ENCODE assay signal across 23 mouse cellular contexts in genomic region chr12:54620042-54620705, GRCm38 (mm10). TPM values are rescaled to one million over a fixed set of nuclear protein-coding genes. Genes with fewer than 3 reads are reported as not detected.
DNase-seq lines count a peak whose midpoint lies in the region; ATAC-seq and TF ChIP-seq lines count a peak whose summit lies in the region.
"Had no signal": no experiment of that assay in that cellular context is flagged by ENCODE, and none has a peak within 500 bp of the region (broad histone marks: within the 10 kb centered on the region; RNA-seq: fewer than 3 reads in every experiment).

No protein-coding gene starts in this region.

- H3K4me3 ChIP-seq in heart, embryonic 12.5 days = no peak overlapping the region
- no peak overlapping the region for H3K4me3 ChIP-seq in limb, embryonic 15.5 days
- H3K4me3 ChIP-seq in intestine, embryonic 15.5 days (replicated peaks) = no peak overlapping the region
- H3K4me3 ChIP-seq: embryonic facial prominence, embryonic 10.5 days; erythroblast, embryonic 14.5 days; forebrain, embryonic 10.5 days; gastrocnemius, adult 2 months; heart, embryonic 10.5 days; heart, embryonic 15.5 days; hindbrain, embryonic 13.5 days had no signal

- H3K9me3 ChIP-seq in heart, embryonic 12.5 days (replicated peaks) = peaks cover 8% of the 10 kb centered on the region
- H3K9me3 ChIP-seq in limb, embryonic 15.5 days = no peaks in the 10 kb centered on the region
- no peaks in the 10 kb centered on the region for H3K9me3 ChIP-seq in intestine, embryonic 15.5 days
- H3K9me3 ChIP-seq: embryonic facial prominence, embryonic 10.5 days; forebrain, embryonic 10.5 days; heart, embryonic 10.5 days; heart, embryonic 15.5 days; hindbrain, embryonic 13.5 days had no signal

- CTCF ChIA-PET in Patski (lab: Charles Lee) = no interaction called here

- no peaks in the 10 kb centered on the region for H3K4me1 ChIP-seq in heart, embryonic 12.5 days (replicated peaks)
- H3K4me1 ChIP-seq in limb, embryonic 15.5 days = no peaks in the 10 kb centered on the region
- H3K4me1 ChIP-seq in intestine, embryonic 15.5 days (replicated peaks) = no peaks in the 10 kb centered on the region
- H3K4me1 ChIP-seq: heart, embryonic 10.5 days; heart, embryonic 15.5 days; hindbrain, embryonic 13.5 days had no signal

- H3K9ac ChIP-seq in heart, embryonic 12.5 days = no peak overlapping the region
- H3K9ac ChIP-seq in limb, embryonic 15.5 days = no peak overlapping the region
- H3K9ac ChIP-seq in intestine, embryonic 15.5 days = no peak overlapping the region
- H3K9ac ChIP-seq: heart, embryonic 15.5 days; hindbrain, embryonic 13.5 days had no signal

- POLR2A ChIA-PET in Patski (lab: Charles Lee) = no interaction called here

- no peaks in the 10 kb centered on the region for H3K27me3 ChIP-seq in heart, embryonic 12.5 days (replicated peaks)
- H3K27me3 ChIP-seq in Patski = no peaks in the 10 kb centered on the region
- no peaks in the 10 kb centered on the region for H3K27me3 ChIP-seq in limb, embryonic 15.5 days
- H3K27me3 ChIP-seq in intestine, embryonic 15.5 days (replicated peaks) = no peaks in the 10 kb centered on the region
- H3K27me3 ChIP-seq: CH12.LX; heart, embryonic 15.5 days; hindbrain, embryonic 13.5 days had no signal

- no peak for TF ChIP-seq CTCF in Patski (IDR thresholded peaks at IDR 0.05)

- no peaks in the 10 kb centered on the region for H3K36me3 ChIP-seq in heart, embryonic 12.5 days
- H3K36me3 ChIP-seq in limb, embryonic 15.5 days = no peaks in the 10 kb centered on the region
- H3K36me3 ChIP-seq in intestine, embryonic 15.5 days = no peaks in the 10 kb centered on the region
- H3K36me3 ChIP-seq: embryonic facial prominence, embryonic 10.5 days; forebrain, embryonic 10.5 days; heart, embryonic 10.5 days; heart, embryonic 15.5 days; hindbrain, embryonic 13.5 days had no signal

- in situ Hi-C loops in Patski (cut with MboI; ENCODE audit: low pct_unique_long_range_greater_than_20kb) = no loop called here

- H3K4me2 ChIP-seq in heart, embryonic 12.5 days = no peak overlapping the region
- H3K4me2 ChIP-seq in limb, embryonic 15.5 days = no peak overlapping the region
- H3K4me2 ChIP-seq in intestine, embryonic 15.5 days (replicated peaks) = no peak overlapping the region
- H3K4me2 ChIP-seq: heart, embryonic 15.5 days; hindbrain, embryonic 13.5 days had no signal

- DNase-seq in heart, adult 11 months = peak; percentile 39
- DNase-seq in 3134 (ENCODE audit: extremely low read depth, insufficient read length, low spot score) (peak; percentile 54), Patski (ENCODE audit: low read depth, low spot score) (peak; percentile 49)
- DNase-seq in gastrocnemius, postnatal 25 days = no peak
- DNase-seq: adrenal gland, postnatal 14 days; cerebellum, adult 2 months; cerebellum, postnatal 10 days; gastrocnemius, adult 2 months; gastrocnemius, postnatal 36 days; heart, adult 18-20 months; heart, postnatal 14 days had no signal

- WGBS in heart, embryonic 12.5 days = 86% methylated on average over 13 of the region's 13 CpGs
- 30% methylated on average over 13 of the region's 13 CpGs for WGBS in limb, embryonic 15.5 days
- WGBS in intestine, embryonic 15.5 days = 89% methylated on average over 13 of the region's 13 CpGs

- no peak overlapping the region for H3K27ac ChIP-seq in heart, embryonic 12.5 days (ENCODE audit: poor library complexity, severe bottlenecking)
- H3K27ac ChIP-seq in limb, embryonic 15.5 days = peak overlapping the region; percentile 47; the same call in 1 of the 2 replicates
- no peak overlapping the region for H3K27ac ChIP-seq in intestine, embryonic 15.5 days
- H3K27ac ChIP-seq: embryonic facial prominence, embryonic 10.5 days; forebrain, embryonic 10.5 days; gastrocnemius, adult 2 months; heart, embryonic 10.5 days; heart, embryonic 15.5 days; hindbrain, embryonic 13.5 days; hindbrain, postnatal 0 days had no signal

- no peak for ATAC-seq in heart, embryonic 12.5 days (ENCODE audit: insufficient number of reproducible peaks, low FRiP score)
- peak; percentile 82 for ATAC-seq in Patski
- no peak for ATAC-seq in limb, embryonic 15.5 days (ENCODE audit: insufficient number of reproducible peaks, low FRiP score, low TSS enrichment, low read depth)
- ATAC-seq in intestine, embryonic 15.5 days = no peak
- ATAC-seq: forebrain, embryonic 14.5 days; hindbrain, postnatal 0 days had no signal

RNA-seq across cellular contexts. Expression of gene Sptssa, which starts 36.2 kb away (rescaled TPM):
- 121 and 124 TPM in 2 replicates for polyA plus RNA-seq in heart, embryonic 12.5 days (2016; fragmentation: Nextera tagmentation; extraction: Ambion mirVana)
- polyA plus RNA-seq in Patski (2021) = 57.6 TPM
- 237 and 244 TPM in 2 replicates for polyA plus RNA-seq in limb, embryonic 15.5 days (2015; fragmentation: Nextera tagmentation; extraction: Ambion mirVana)
- total RNA-seq in gastrocnemius, postnatal 25 days (2021) = 10 to 100 TPM; 17.0 to 17.9 TPM
- 218 and 233 TPM in 2 replicates for polyA plus RNA-seq in intestine, embryonic 15.5 days (2015; fragmentation: Nextera tagmentation; extraction: Ambion mirVana)
